Mouse (Mus musculus) E14TG2a.4 (cell line): ENCODE results near the gene Ankrd45.
A peak's percentile ranks its signal among the peaks of the same experiment; 100 is the strongest.
"Not testable (repeated sequence)": the region's sequence is repeated elsewhere in the genome, so short reads cannot be mapped to it uniquely, and the experiment has no call there.

Experiments used
- H3K27me3 ChIP-seq: 2 replicates; pipeline ENCODE4 v1.6.1; 2014; ENCODE audit warnings: low read length, control low read depth; ENCODE audit not compliant: insufficient read depth
- H3K36me3 ChIP-seq: 2 replicates; pipeline ENCODE4 v1.6.1; 2014; ENCODE audit warnings: low read length, control low read depth; ENCODE audit not compliant: insufficient read depth
- H3K4me1 ChIP-seq: replicated peaks from 2 replicates; pipeline ENCODE4 v1.6.1; 2014; ENCODE audit warnings: low read depth, low read length, control low read depth
- H3K4me3 ChIP-seq: replicated peaks from 2 replicates; pipeline ENCODE4 v1.5.1; 2014; ENCODE audit warnings: mild to moderate bottlenecking, low read length
- H3K9me3 ChIP-seq: 2 replicates; pipeline ENCODE4 v1.6.1; 2014; ENCODE audit warnings: low read length, control low read depth
- CTCF ChIP-seq: conservative IDR thresholded peaks from 2 replicates; pipeline ENCODE4 v1.5.1; 2014; ENCODE audit warnings: low read length
- NANOG ChIP-seq: IDR thresholded peaks from 2 replicates; pipeline ENCODE4 v1.6.1; 2014; ENCODE audit warnings: borderline replicate concordance, low read length, mixed read lengths
- POU5F1 ChIP-seq: IDR thresholded peaks from 2 replicates; pipeline ENCODE4 v1.6.1; 2014; ENCODE audit warnings: low read length, borderline replicate concordance

Gene Ankrd45

DNA sequence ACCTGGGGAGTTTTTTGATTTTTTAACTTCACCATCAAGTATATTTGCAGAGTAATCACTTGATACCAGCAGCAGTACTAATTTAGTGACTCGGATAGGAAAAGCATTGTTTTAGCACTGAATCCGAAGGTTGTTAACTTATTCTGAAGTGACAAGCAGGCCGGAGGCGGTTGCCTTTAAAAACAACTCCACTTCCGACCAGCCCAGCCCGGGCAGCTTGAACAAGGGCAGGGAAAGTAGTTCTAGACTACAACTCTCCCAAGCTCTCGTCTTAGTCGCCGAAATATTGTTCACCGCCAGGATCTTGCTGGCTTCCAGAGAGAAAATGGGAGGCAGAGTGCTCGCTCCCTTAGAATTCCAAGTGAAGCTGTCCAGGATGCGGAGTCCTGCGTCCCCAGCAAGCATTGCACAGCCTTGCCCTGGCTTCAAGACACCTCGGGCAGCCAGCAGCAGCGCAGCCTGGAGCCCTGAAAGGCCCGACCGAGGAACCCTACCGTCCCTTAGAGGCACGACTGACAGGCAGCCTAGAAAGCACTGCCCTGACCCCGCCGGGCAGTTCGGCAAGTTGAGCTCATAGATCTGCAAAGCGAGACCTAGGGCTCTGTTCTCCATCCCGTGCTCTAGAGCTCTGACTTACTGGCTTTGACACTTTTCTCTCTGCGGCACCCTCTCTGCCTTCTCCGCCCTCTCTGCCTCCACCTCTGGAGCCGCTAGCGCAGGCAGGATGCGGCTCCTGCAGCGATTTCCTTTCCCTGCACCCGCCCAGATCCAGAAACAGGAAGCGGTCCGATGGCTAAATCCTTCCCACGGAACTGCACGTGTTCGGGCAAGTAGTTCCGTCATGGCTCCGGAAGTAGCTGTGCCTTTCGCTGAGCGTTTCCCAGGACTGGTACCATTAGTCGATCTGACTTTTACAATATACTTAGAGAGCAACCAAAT, 11.5 kb upstream of the Ankrd45 start, which contains the start of gene Klhl20:
Gene Klhl20, minus strand, starts transcription at position 786 of the 939 bp plus-strand sequence.
- peak within 1 kb of the TSS; percentile 96 for H3K4me3 ChIP-seq
- H3K4me1 ChIP-seq = peaks cover 10% of the 10 kb centered on the region
- H3K27me3 ChIP-seq = no peaks in the 10 kb centered on the region
- no peaks in the 10 kb centered on the region for H3K9me3 ChIP-seq
- no peaks in the 10 kb centered on the region for H3K36me3 ChIP-seq
- TF ChIP-seq NANOG (no peak), CTCF (no peak), POU5F1 (no peak)

DNA sequence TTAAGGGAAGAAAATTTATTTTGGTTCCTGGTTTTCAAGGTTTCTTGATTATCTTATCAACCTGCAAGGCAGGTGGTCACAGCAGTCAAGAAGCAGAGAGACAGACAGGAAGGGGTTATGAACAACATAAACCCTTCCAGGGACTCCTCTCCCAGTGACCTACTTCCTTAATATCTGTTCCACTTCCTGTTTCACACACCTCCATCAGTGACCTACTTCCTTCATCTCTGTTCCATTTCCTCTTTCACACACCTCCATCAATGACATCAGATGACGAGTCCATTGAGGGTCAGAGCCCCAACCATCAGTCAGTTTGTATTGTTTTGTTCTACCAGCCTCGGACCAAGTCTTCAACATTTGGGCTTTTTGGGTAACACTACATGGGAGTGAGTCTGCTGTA, 3.0 kb upstream of the Ankrd45 start:
- Histone ChIP-seq H3K4me1 (peaks cover 33% of the 10 kb centered on the region), H3K36me3 (peaks cover 7% of the 10 kb centered on the region), H3K4me3 (no peak overlapping the region), H3K9me3 (peaks cover 9% of the 10 kb centered on the region), H3K27me3 (no peaks in the 10 kb centered on the region)
- no peak for TF ChIP-seq POU5F1
- no peak for TF ChIP-seq NANOG
- no peak for TF ChIP-seq CTCF

DNA sequence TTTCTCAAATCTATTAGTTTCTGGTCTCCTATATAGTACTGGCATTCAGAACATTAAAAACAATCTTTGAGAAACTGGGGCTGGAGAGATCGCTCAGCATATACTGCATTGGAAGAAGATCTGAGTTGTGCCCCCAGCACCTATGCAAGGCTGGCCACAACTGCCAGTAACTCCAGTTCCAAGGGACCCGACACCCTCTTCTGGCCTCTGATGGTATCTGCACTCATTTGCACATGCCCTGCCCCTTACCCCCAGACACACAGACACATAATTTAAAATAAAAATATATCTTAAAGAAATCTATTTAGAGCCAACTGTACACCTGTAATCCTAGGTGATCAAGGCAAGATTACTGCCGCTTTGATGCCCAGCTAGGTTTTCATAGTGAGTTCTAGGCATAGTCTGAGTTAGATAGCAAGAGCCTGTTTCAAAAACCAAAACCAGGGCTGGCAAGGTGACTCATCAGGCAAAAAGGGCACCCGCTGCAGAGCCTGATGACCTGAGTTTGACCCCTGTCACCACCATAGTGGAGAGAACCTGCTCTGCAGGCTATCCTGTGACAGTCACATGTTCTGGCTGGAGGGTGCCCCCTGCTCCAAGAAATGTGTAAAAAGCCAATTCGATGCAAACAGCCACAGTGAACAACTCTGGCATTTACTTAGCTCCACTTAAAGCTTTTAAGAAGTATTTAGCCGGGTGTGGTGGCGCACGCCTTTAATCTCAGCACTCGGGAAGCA, 2.3 kb upstream of the Ankrd45 start:
- H3K4me3 ChIP-seq = no peak overlapping the region
- H3K27me3 ChIP-seq = no peaks in the 10 kb centered on the region
- peaks cover 15% of the 10 kb centered on the region for H3K9me3 ChIP-seq
- TF ChIP-seq NANOG (no peak), CTCF (peak; percentile 46)
- peaks cover 33% of the 10 kb centered on the region for H3K4me1 ChIP-seq
- H3K36me3 ChIP-seq = peaks cover 13% of the 10 kb centered on the region

DNA sequence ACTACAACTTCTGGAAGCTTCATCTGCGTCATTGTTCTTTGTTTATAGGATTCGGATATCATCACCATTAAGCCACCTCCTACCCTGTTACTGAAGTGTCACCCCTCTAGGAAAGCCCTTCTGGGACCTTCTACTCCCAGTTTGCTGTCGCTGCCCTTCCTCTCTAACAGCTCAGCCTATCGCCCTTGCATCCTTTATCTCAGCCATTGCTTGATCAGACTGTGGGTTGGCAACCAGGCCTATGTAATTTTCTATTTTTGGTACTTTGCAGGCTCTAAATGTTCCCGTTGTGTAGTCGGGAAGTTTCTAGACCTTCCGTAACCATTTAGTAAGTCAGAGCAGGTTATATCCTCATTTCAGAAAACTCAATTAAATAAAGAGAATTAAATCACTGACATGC, 725 bp downstream of the Ankrd45 start:
- Histone ChIP-seq H3K4me1 (peaks cover 36% of the 10 kb centered on the region), H3K4me3 (peak overlapping the region; percentile 75), H3K36me3 (peaks cover 13% of the 10 kb centered on the region), H3K9me3 (peaks cover 27% of the 10 kb centered on the region), H3K27me3 (no peaks in the 10 kb centered on the region)
- no peak for TF ChIP-seq CTCF
- TF ChIP-seq NANOG = no peak
- no peak for TF ChIP-seq POU5F1

DNA sequence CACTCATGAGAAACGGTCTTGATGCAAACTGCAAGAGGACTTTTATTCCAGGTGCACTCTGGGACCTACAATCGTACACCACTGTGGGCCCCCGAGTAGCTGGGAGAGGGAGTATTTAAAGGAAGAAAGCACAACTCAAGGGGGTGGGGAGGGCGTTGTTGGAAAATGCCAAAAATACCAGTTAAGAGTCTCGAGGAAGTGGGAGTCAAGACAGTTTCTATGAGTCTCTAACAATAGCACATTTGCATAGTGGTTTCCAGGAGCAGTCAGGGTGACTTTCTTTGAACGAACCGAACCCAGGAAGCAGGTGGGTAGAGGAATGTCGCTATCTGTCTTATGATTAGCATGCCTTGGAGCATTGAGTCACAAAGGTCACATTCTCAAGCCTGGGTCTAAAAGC, 3.1 kb downstream of the Ankrd45 start:
- not testable (repeated sequence) for H3K4me3 ChIP-seq, H3K27me3 ChIP-seq
- peaks cover 27% of the 10 kb centered on the region for H3K9me3 ChIP-seq
- H3K4me1 ChIP-seq = peaks cover 28% of the 10 kb centered on the region
- peaks cover 13% of the 10 kb centered on the region for H3K36me3 ChIP-seq

DNA sequence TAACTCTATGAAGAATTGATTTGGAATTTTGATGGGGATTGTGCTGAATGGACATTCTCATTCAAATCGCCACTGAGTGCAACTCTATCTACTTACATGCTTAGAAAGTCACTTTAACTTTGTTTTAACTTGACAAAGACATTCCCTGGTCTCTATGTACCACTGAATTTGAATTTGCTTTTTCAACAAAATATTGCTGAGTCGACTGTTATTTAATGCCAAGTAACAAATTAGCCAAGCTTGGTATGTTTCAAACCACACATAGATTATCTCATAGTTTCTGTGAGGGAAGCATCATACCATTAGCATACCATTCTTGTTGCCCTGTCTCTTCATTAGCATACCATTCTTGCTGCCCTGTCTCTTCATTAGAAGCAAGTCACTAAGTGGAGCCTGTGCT, 5.4 kb downstream of the Ankrd45 start:
- H3K4me1 ChIP-seq = peaks cover 20% of the 10 kb centered on the region
- H3K27me3 ChIP-seq = no peaks in the 10 kb centered on the region
- peaks cover 27% of the 10 kb centered on the region for H3K9me3 ChIP-seq
- no peak overlapping the region for H3K4me3 ChIP-seq
- TF ChIP-seq POU5F1 = no peak
- no peak for TF ChIP-seq CTCF
- no peak for TF ChIP-seq NANOG
- H3K36me3 ChIP-seq = peaks cover 13% of the 10 kb centered on the region

DNA sequence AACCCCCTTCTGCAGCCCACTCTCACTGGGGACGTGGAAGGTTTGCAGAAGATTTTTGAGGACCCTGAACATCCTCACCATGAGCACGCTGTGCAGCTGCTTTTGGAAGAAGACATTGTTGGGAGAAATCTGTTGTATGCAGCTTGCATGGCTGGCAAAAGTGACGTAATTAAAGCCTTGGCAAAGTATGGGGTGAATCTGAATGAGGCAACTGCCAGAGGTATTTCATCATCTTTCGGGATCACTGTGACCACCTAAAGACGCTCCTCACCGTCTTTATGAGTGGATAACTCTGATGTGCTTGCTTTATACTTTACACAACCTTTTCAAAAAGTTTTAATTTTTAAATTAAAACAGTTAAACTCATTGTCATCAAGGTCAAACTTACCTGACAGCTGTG, 8.6 kb downstream of the Ankrd45 start:
- H3K4me1 ChIP-seq = peaks cover 15% of the 10 kb centered on the region
- H3K36me3 ChIP-seq = 0 out of 2 replicates have a peak, but pooled peaks cover 3% of the 10 kb centered on the region
- H3K27me3 ChIP-seq = no peaks in the 10 kb centered on the region
- H3K4me3 ChIP-seq = no peak overlapping the region; the same call in 1 of the 2 replicates
- peaks cover 4% of the 10 kb centered on the region for H3K9me3 ChIP-seq
- TF ChIP-seq CTCF (no peak), NANOG (no peak), POU5F1 (no peak)

DNA sequence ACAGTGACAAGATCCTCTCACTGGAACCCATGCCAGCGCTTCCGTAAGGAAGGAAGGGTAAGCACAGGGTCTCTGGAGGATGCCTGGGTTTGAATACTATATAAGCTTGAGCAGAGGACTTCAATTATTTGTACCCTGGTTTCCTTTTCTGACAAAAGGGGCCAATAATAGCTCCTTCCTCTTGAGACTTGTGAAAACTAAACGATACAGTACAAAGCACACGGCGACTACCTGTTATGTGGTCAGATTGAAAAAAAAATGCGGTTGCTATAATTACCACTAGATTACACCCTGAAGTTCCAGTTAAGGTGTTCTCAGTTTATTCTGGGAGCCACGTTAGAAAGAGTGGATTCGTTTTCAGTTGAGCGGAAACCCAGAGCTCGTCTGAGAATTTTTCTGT, 14.1 kb downstream of the Ankrd45 start:
- H3K9me3 ChIP-seq = no peaks in the 10 kb centered on the region
- peaks cover 45% of the 10 kb centered on the region for H3K4me1 ChIP-seq
- H3K4me3 ChIP-seq = no peak overlapping the region
- no peaks in the 10 kb centered on the region for H3K27me3 ChIP-seq
- TF ChIP-seq POU5F1 (no peak), CTCF (no peak), NANOG (no peak)
- H3K36me3 ChIP-seq = 0 out of 2 replicates have a peak, but pooled peaks cover 3% of the 10 kb centered on the region
